Mouse (Mus musculus) inflammation-experienced regulatory T-cells, adult 6 months (primary cell): Measurements from ENCODE around the gene Dnmt3c. TPM values are rescaled to one million over a fixed set of nuclear protein-coding genes. Genes with fewer than 3 reads are reported as not detected.

Experiments
- ATAC-seq: one replicate; pipeline ENCODE4 v1.8.0; 2017
- polyA plus RNA-seq, 3 experiments: library from polyadenylated mRNA; unstranded; fragments of 100-300 nt; shearing (Covaris generic); gene quantifications; one replicate each; pipeline ENCODE4 v1.2.1; 2017

Dnmt3c gene
- polyA plus RNA-seq, 3 experiments from 2014 or later, result not detected

GRCm38 (mm10) chr2:153723098-153723497 lies 26.6 kb downstream of the Dnmt3c start:
- no peak for ATAC-seq

DNA sequence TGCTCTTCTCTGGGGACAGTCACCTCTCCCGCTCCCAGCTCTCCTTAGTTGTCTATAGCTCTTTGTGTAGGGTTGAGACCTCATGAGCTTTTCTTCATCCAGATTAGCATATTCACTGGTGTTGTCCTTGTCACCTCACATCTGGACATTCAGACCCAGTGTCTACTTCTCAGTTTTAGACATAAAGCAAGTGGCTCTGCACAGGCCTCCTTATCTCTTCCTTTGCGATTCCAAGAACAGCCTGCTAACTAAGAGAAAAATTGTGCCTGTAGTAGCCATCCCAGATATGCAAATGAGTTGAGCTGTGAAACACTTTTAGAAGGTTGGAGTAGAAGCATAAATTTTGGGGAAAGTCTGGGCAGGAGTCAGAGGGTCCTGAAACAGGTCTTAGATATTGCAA lies 28.0 kb downstream of the Dnmt3c start:
- no peak for ATAC-seq

DNA sequence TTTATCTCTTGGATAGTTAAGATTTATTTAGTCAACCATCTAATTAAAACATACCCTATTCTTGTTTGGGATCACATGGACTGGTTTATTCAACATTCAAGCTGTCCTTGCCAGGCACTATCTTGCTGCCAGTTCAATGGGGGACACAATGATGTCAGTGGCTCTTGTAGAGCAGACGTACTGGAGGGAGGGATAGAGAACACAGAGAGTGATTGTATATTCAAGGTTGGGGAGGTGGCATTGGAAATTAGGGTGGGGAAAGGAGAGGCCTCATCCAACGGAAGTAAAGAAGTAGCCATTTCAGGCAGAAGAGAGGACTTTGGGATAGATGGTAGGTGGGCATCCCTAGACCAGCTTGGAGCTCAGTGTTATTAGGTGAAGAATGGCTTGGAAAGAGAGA lies 28.4 kb downstream of the Dnmt3c start:
- no peak for ATAC-seq

GRCm38 (mm10) chr2:153725291-153725690 lies 28.8 kb downstream of the Dnmt3c start:
- no peak for ATAC-seq

DNA sequence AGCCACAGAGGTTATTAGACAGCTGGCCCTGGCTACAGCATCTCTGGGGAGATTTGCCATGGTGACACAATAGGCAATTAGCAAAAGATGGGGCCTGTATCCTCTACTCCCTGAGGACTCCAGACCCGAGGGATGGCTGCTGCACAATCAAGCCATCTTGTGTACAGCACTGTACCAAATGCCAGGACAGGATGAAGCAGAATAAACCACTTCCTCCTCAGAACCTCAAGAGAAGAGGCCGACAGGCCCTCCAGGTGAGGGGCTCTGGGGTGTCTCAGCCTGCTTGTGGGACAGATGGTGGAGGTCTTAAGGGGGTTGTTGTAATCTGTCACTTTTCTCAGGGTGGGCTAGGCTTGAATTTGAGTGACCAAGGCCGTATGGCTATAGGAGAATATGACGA lies 37.6 kb downstream of the Dnmt3c start:
- peak; percentile 64 for ATAC-seq

- ATAC-seq, result peak; percentile 97
Observed at GRCm38 (mm10) chr2:153740500-153741436, 44.3 kb downstream of the Dnmt3c start, which contains the start of gene Mapre1. Gene Mapre1 (plus strand): TSS chr2:153741274.

GRCm38 (mm10) chr2:153741437-153742065 lies 45.1 kb downstream of the Dnmt3c start:
- ATAC-seq, result peak; percentile 34

DNA sequence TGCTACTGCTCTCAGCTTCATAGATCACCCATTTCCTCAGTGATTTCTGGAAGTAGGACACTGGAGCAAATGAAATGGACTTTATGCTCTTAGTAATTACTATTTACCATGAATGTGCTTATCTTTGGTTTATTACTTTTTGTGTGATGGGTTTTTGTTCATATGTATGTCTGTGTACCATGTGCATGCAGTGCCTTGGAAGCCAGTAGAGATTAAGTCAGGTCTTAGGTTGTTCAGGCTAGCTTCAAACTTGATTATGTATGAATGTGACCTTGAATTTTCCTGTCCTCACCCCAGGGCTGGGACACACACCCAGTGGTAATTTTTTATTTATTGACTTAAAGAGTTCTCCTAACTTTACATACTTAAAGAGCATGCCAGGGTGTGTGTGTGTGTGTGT lies 51.5 kb downstream of the Dnmt3c start:
- no peak for ATAC-seq

DNA sequence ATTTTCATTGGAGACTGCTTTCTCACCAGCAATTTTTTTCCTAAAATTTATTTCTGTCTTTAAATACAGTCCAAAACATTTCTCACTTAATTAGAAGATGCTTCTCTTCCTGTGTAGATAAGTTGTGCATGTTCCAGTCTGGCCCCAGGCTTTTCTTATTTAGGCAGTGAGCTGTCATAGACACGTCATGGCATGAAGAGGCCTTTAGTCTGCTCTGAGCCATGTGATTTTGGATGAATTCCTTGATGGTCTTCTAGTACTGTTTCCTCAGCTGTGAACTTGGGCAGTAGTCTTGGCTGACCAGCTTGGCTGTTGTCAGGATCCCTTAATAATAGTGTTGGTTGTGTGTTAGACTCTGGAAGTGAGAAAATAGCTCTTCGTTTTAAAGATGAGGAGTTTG lies 53.9 kb downstream of the Dnmt3c start:
- ATAC-seq, result no peak

- no peak for ATAC-seq
Observed at GRCm38 (mm10) chr2:153762121-153762520, 65.7 kb downstream of the Dnmt3c start.

GRCm38 (mm10) chr2:153767484-153767883 lies 71.0 kb downstream of the Dnmt3c start:
- no peak for ATAC-seq

- ATAC-seq, result no peak
Observed at GRCm38 (mm10) chr2:153768881-153769280, 72.4 kb downstream of the Dnmt3c start.

GRCm38 (mm10) chr2:153772950-153773349 lies 76.5 kb downstream of the Dnmt3c start:
- no peak for ATAC-seq

GRCm38 (mm10) chr2:153775472-153775871 lies 79.0 kb downstream of the Dnmt3c start:
- ATAC-seq, result no peak

GRCm38 (mm10) chr2:153778638-153779362 lies 82.3 kb downstream of the Dnmt3c start:
- peak; percentile 61 for ATAC-seq

Other genes starting within 250 kb of the Dnmt3c start
- not detected for gene 4930404H24Rik, start 203.9 kb upstream of the Dnmt3c start, polyA plus RNA-seq
- 1 to 10 TPM; 2.4 to 3.9 (median 2.4) TPM for gene Nol4l, start 166.7 kb upstream of the Dnmt3c start, polyA plus RNA-seq
- gene Commd7, start 63.9 kb upstream of the Dnmt3c start, polyA plus RNA-seq, result 100 to 1,000 TPM; 102 to 138 (median 121) TPM
- gene Dnmt3b, start 47.2 kb upstream of the Dnmt3c start, polyA plus RNA-seq, result 1 to 10 TPM; 1.5 to 4.8 (median 3.7) TPM
- 100 to 1,000 TPM; 267 to 340 (median 269) TPM for gene Mapre1, start 44.6 kb downstream of the Dnmt3c start, polyA plus RNA-seq
- gene Efcab8, start 83.3 kb downstream of the Dnmt3c start, polyA plus RNA-seq, result under 1 TPM in 2 of 3 experiments, not detected in 1; 0.21 to 0.38 TPM
- not detected for gene Sun5, start 174.4 kb downstream of the Dnmt3c start, polyA plus RNA-seq
- not detected for gene Bpifb2, start 178.4 kb downstream of the Dnmt3c start, polyA plus RNA-seq
- gene Bpifb6, start 203.7 kb downstream of the Dnmt3c start, polyA plus RNA-seq, result not detected
- not detected for gene Bpifb3, start 221.6 kb downstream of the Dnmt3c start, polyA plus RNA-seq
- gene Bpifb4, start 241.6 kb downstream of the Dnmt3c start, polyA plus RNA-seq, result not detected